15 mouse cellular contexts compared by ENCODE assay signal in genomic region chr12:97978178-97978651, GRCm38 (mm10).
A peak's percentile ranks its signal among the peaks of the same experiment; 100 is the strongest.
DNase-seq lines count a peak whose midpoint lies in the region; ATAC-seq and TF ChIP-seq lines count a peak whose summit lies in the region.
"Had no signal": no experiment of that assay in that cellular context is flagged by ENCODE, and none has a peak within 500 bp of the region (broad histone marks: within the 10 kb centered on the region; RNA-seq: fewer than 3 reads in every experiment).

No protein-coding gene starts in this region.

- WGBS in midbrain, embryonic 10.5 days = 56% methylated on average over 8 of the region's 8 CpGs
- WGBS in lung, postnatal 0 days = 81% methylated on average over 8 of the region's 8 CpGs
- WGBS in liver, embryonic 11.5 days = 87% methylated on average over 8 of the region's 8 CpGs

- TF ChIP-seq EP300 in lung, postnatal 0 days (IDR thresholded peaks at IDR 0.05) = no peak

- DNase-seq in cerebellum, postnatal 14 days = peak; percentile 65 to 84
- no peak for DNase-seq in cerebellum, adult 9-11 months
- DNase-seq in left cerebral cortex, postnatal 4 days = peak; percentile 55
- no peak for DNase-seq in left cerebral cortex, adult 18-20 months (ENCODE audit: low spot score in 2 of 2)
- DNase-seq in midbrain, embryonic 10.5 days (ENCODE audit: low spot score) = peak; percentile 15
- DNase-seq in ovary, postnatal 10 days (ENCODE audit: low spot score) = no peak
- no peak for DNase-seq in lung, postnatal 0 days (ENCODE audit: low spot score)
- no peak for DNase-seq in liver, embryonic 11.5 days (ENCODE audit: low spot score)
- DNase-seq: adrenal gland, postnatal 25 days; heart, adult 18-20 months; kidney, adult 18-20 months; kidney, postnatal 36 days; lung, postnatal 4 days; right cerebral cortex, postnatal 14 days had no signal

- TF ChIP-seq CTCF in lung, postnatal 0 days (IDR thresholded peaks at IDR 0.05) = no peak

- no peak for ATAC-seq in lung, postnatal 0 days
- no peak for ATAC-seq in liver, embryonic 11.5 days (replicated peaks; ENCODE audit: low FRiP score)

- H3K27ac ChIP-seq in midbrain, embryonic 10.5 days (replicated peaks) = no peak overlapping the region; the same call in 1 of the 2 replicates
- no peak overlapping the region for H3K27ac ChIP-seq in lung, postnatal 0 days (ENCODE audit: low read length)
- H3K27ac ChIP-seq in liver, embryonic 11.5 days (ENCODE audit: low read depth, low read length) = no peak overlapping the region
- H3K27ac ChIP-seq: limb, embryonic 12.5 days had no signal

- H3K9ac ChIP-seq in lung, postnatal 0 days (replicated peaks; ENCODE audit: low read depth) = no peak overlapping the region
- H3K9ac ChIP-seq in liver, embryonic 11.5 days (ENCODE audit: low read depth, low read length) = no peak overlapping the region
- H3K9ac ChIP-seq: limb, embryonic 12.5 days had no signal

- H3K36me3 ChIP-seq in midbrain, embryonic 10.5 days = no peaks in the 10 kb centered on the region
- no peaks in the 10 kb centered on the region for H3K36me3 ChIP-seq in lung, postnatal 0 days (ENCODE audit: insufficient read depth, low read length)
- H3K36me3 ChIP-seq in liver, embryonic 11.5 days (ENCODE audit: control insufficient read depth, insufficient read depth, low read length) = no peaks in the 10 kb centered on the region
- H3K36me3 ChIP-seq: limb, embryonic 12.5 days had no signal

- intact Hi-C loops in left cerebral cortex, postnatal 4 days (cut with DNase I) = no loop called here

- peaks cover 32% of the 10 kb centered on the region; the same call in 1 of the 2 replicates for H3K27me3 ChIP-seq in midbrain, embryonic 10.5 days (ENCODE audit: low read depth, poor library complexity, severe bottlenecking)
- no peaks in the 10 kb centered on the region for H3K27me3 ChIP-seq in lung, postnatal 0 days (replicated peaks; ENCODE audit: insufficient read depth, low read length)
- H3K27me3 ChIP-seq in liver, embryonic 11.5 days (replicated peaks; ENCODE audit: control insufficient read depth, insufficient read depth, low read length) = no peaks in the 10 kb centered on the region
- H3K27me3 ChIP-seq: limb, embryonic 12.5 days had no signal

- H3K9me3 ChIP-seq in midbrain, embryonic 10.5 days (replicated peaks) = no peaks in the 10 kb centered on the region; the same call in 1 of the 2 replicates
- no peaks in the 10 kb centered on the region for H3K9me3 ChIP-seq in lung, postnatal 0 days (ENCODE audit: low read length)
- no peaks in the 10 kb centered on the region for H3K9me3 ChIP-seq in liver, embryonic 11.5 days (ENCODE audit: control insufficient read depth, low read length)
- H3K9me3 ChIP-seq: limb, embryonic 12.5 days had no signal

- no peak overlapping the region for H3K4me3 ChIP-seq in midbrain, embryonic 10.5 days
- no peak overlapping the region for H3K4me3 ChIP-seq in lung, postnatal 0 days (ENCODE audit: low read depth, low read length)
- H3K4me3 ChIP-seq in liver, embryonic 11.5 days (ENCODE audit: low read depth, low read length) = no peak overlapping the region
- H3K4me3 ChIP-seq: limb, embryonic 12.5 days had no signal

- H3K4me1 ChIP-seq in midbrain, embryonic 10.5 days = peaks cover 19% of the 10 kb centered on the region
- H3K4me1 ChIP-seq in lung, postnatal 0 days (ENCODE audit: insufficient read depth, low read depth, low read length) = no peaks in the 10 kb centered on the region
- no peaks in the 10 kb centered on the region for H3K4me1 ChIP-seq in liver, embryonic 11.5 days (replicated peaks; ENCODE audit: control insufficient read depth, insufficient read depth, low read length)
- H3K4me1 ChIP-seq: limb, embryonic 12.5 days had no signal

- H3K4me2 ChIP-seq in lung, postnatal 0 days (replicated peaks; ENCODE audit: low read depth, low read length) = no peak overlapping the region
- no peak overlapping the region for H3K4me2 ChIP-seq in liver, embryonic 11.5 days
- H3K4me2 ChIP-seq: limb, embryonic 12.5 days had no signal

Comparison
In these comparisons a context has a peak if more than half of its experiments do, and no peak if none do; other contexts are left out.
1. DNase-seq: peak in cerebellum, postnatal 14 days (2 of 2), left cerebral cortex, postnatal 4 days (single experiment) and midbrain, embryonic 10.5 days (single experiment); none in cerebellum, adult 9-11 months (single experiment), left cerebral cortex, adult 18-20 months (0 of 2), ovary, postnatal 10 days (single experiment), lung, postnatal 0 days (single experiment) and liver, embryonic 11.5 days (single experiment).